Mouse (Mus musculus) gastrocnemius, postnatal 14 days (tissue): ENCODE results near the gene Sgsm1. TPM values are rescaled to one million over a fixed set of nuclear protein-coding genes. Genes with fewer than 3 reads are reported as not detected.
A peak's percentile ranks its signal among the peaks of the same experiment; 100 is the strongest.

Experiments
- DNase-seq: peaks from one replicate; pipeline ENCODE4 v3.0.0; 2021; ENCODE audit warnings: mixed read lengths
- intact Hi-C: fragments of 180-260 bp; cut with DNase I; formaldehyde crosslinking; loops from one replicate; pipeline ENCODE4 v1.15.1; 2025; ENCODE audit warnings: low total_unique reads
- microRNA-seq, 2 experiments: library from miRNA; unstranded; fragments of <30 nt; microRNA quantifications; one replicate each; pipeline ENCODE4 v1.2.0; 2021
- total RNA-seq, 2 experiments: library from RNA; stranded (reverse); gene quantifications; 2 replicates each; pipeline ENCODE4 v1.2.3; 2021

Sgsm1 gene
- total RNA-seq, 2 experiments from 2014 or later = 0.62 to 0.70 TPM

DNA sequence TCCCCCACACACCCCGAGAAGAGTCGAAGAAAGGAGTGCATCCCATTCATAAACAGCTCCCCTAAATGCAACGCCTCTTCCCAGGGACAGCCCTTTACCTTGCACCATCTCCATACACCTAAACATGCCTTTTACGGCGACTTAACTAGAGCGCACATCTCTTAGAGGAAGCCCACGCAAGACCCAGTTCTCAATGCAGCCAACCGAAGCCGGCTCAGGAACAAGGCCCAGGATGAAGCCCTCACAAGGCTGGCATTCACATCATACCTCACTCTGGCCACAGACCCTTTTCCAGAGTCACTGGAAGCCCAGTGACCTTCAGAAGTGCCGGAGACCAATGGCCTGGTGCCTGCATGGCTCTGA, 110.8 kb downstream of the Sgsm1 start:
- no peak for DNase-seq
- intact Hi-C loops = no loop called here

DNA sequence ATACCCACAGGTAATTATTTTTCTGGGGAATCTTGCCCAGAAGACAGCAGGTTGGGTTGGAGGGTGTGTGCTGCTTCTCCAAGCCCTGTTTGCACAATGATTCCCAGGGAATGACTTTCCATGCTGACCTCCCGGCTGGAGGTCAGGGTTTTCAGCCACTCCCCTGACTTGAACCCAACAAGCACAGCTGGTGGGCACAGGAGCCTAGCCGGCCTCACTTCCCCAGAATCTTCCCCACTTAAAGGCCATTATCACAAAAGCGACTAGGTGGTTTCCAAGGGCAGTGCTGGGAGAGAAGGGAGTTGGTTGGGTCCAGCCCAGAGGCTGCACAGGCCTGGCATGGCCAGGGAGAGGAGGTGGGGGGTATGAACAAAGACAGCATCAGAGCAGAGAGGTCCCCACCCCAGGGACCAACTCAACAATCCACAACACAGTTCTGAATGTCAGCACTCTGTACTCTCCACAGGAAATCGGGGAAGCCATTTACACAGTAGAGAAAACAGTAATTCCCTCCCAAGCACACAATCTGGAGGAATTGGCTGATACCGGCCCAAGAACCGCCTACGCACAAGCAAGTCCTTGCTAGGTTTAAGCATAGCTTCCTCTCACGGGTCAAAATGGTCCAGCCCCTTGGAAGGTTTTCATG, 111.3 kb downstream of the Sgsm1 start:
- intact Hi-C loops = no loop called here
- no peak for DNase-seq

- intact Hi-C loops = no loop called here
These were observed 113.4 kb downstream of the Sgsm1 start for GRCm38 (mm10) chr5:113196916-113197794.

DNA sequence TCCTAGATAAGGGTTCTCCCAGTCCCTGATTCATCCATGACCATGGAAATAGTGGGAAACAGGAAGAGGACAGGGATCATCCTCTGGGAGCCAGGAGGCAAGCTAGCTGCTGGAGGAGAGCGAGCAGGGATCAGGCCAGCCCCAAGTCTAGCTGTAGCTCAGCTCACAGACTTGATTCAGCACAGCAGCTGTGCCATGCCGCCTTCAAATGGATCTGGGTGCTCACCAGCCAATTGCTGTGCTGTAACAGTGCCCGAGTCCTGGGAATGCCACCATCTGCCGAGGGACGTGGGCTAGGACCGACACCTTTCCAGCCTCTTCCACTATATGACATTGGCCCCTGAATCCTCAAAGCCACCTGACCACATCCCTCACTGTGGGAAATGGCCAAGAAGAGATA, 114.7 kb downstream of the Sgsm1 start:
- DNase-seq = no peak
- intact Hi-C loops = no loop called here

More at GRCm38 (mm10) chr5:113196916-113197794, 113.4 kb downstream of the Sgsm1 start:
- DNase-seq = peak; percentile 54

- intact Hi-C loops = no loop called here
- DNase-seq = no peak
These were observed 115.1 kb downstream of the Sgsm1 start for GRCm38 (mm10) chr5:113195451-113195850.

- intact Hi-C loops = no loop called here
These were observed 116.8 kb downstream of the Sgsm1 start for GRCm38 (mm10) chr5:113193762-113194161.

More at GRCm38 (mm10) chr5:113193762-113194161, 116.8 kb downstream of the Sgsm1 start:
- DNase-seq = no peak

Small RNA genes lying within 50 kb of the gene (microRNA-seq; reads per million reads assigned to microRNA genes)
- gene Mir7229 (0 reads per million in 2 experiments), gene Mir7230 (0 reads per million in 2 experiments)

Other genes with a start within 250 kb of the Sgsm1 start
- gene Crybb2, start 240.7 kb downstream of the Sgsm1 start, total RNA-seq = not detected
- 1 to 10 TPM in 1 of 2 experiments, under 1 TPM in 1; 0.94 to 2.0 TPM for gene Crybb3, start 229.2 kb downstream of the Sgsm1 start, total RNA-seq
- 10 to 100 TPM; 29.2 to 35.1 TPM for gene 2900026A02Rik, start 89.5 kb downstream of the Sgsm1 start, total RNA-seq
- not detected for gene Tmem211, start 83.9 kb downstream of the Sgsm1 start, total RNA-seq
- gene Aym1, start 46.5 kb upstream of the Sgsm1 start, total RNA-seq = not detected
- gene Wscd2, start 179.5 kb upstream of the Sgsm1 start, total RNA-seq = under 1 TPM; 0.44 to 0.72 TPM